Mouse (Mus musculus) kidney, postnatal 0 days (tissue): ENCODE results near the gene Ldb3. TPM values are rescaled to one million over a fixed set of nuclear protein-coding genes. Genes with fewer than 3 reads are reported as not detected.
A peak's percentile ranks its signal among the peaks of the same experiment; 100 is the strongest.

Experiments
- ATAC-seq: fragments of 200-750 bp; cut with Nextera tagmentation; replicated peaks from 2 replicates; pipeline ENCODE4 v1.8.0; 2017; ENCODE audit warnings: low read depth, moderate number of reproducible peaks, moderate TSS enrichment, moderate library complexity; ENCODE audit not compliant: low FRiP score
- DNase-seq: peaks from one replicate; pipeline ENCODE4 v3.0.0-alpha.2; 2016; ENCODE audit warnings: low spot score
- H3K27ac ChIP-seq: fragments of 300-500 bp; sonication (generic); 2 replicates; pipeline ENCODE4 v1.5.1; 2014; ENCODE audit warnings: mild to moderate bottlenecking
- H3K27me3 ChIP-seq: fragments of 300-500 bp; sonication (generic); 2 replicates; pipeline ENCODE4 v1.6.1; 2014; ENCODE audit warnings: low read length, mixed read lengths; ENCODE audit not compliant: insufficient read depth
- H3K36me3 ChIP-seq: fragments of 300-500 bp; sonication (generic); 2 replicates; pipeline ENCODE4 v1.6.1; 2014; ENCODE audit warnings: low read length, mixed read lengths; ENCODE audit not compliant: insufficient read depth
- H3K4me1 ChIP-seq: fragments of 300-500 bp; sonication (generic); replicated peaks from 2 replicates; pipeline ENCODE4 v1.6.1; 2014; ENCODE audit warnings: antibody characterized with exemption, low read length, mixed read lengths; ENCODE audit not compliant: insufficient read depth
- H3K4me2 ChIP-seq: fragments of 300-500 bp; sonication (generic); 2 replicates; pipeline ENCODE4 v1.6.1; 2014; ENCODE audit warnings: mild to moderate bottlenecking, low read length, moderate library complexity, mixed read lengths
- H3K4me3 ChIP-seq: fragments of 300-500 bp; sonication (generic); replicated peaks from 2 replicates; pipeline ENCODE4 v1.5.1; 2014; ENCODE audit warnings: low read depth, low read length
- H3K9ac ChIP-seq: fragments of 300-500 bp; sonication (generic); 2 replicates; pipeline ENCODE4 v1.6.1; 2014; ENCODE audit warnings: low read depth, low read length
- H3K9me3 ChIP-seq: fragments of 300-500 bp; sonication (generic); replicated peaks from 2 replicates; pipeline ENCODE4 v1.6.1; 2016; ENCODE audit warnings: low read length, inconsistent platforms, mixed read lengths
- CTCF ChIP-seq: IDR thresholded peaks from 2 replicates; pipeline ENCODE4 v1.5.1; 2016; ENCODE audit warnings: antibody characterized with exemption, low read depth, mild to moderate bottlenecking, moderate library complexity
- whole genome bisulfite sequencing: fragments of 180-500 bp; shearing (Covaris S2); extraction: QIAGEN DNeasy Blood & Tissue Kit; methylation state at CpG from one replicate; pipeline ENCODE4 v1.1.7; 2014; 5-methylcytosine and 5-hydroxymethylcytosine counted together
- polyA plus RNA-seq: library from polyadenylated mRNA; unstranded; fragments of >200 nt; fragmentation: Nextera tagmentation; extraction: Ambion mirVana; gene quantifications from 2 replicates; pipeline ENCODE4 v1.2.1, GENCODE M21; 2015

Ldb3 gene
- polyA plus RNA-seq, 1 experiment from 2014 or later, result 0.50 TPM

GRCm38 (mm10) chr14:34570903-34571302, 17.6 kb downstream of the Ldb3 start:
- 82% methylated on average over 4 of the region's 4 CpGs for WGBS
- no peak for ATAC-seq

DNA sequence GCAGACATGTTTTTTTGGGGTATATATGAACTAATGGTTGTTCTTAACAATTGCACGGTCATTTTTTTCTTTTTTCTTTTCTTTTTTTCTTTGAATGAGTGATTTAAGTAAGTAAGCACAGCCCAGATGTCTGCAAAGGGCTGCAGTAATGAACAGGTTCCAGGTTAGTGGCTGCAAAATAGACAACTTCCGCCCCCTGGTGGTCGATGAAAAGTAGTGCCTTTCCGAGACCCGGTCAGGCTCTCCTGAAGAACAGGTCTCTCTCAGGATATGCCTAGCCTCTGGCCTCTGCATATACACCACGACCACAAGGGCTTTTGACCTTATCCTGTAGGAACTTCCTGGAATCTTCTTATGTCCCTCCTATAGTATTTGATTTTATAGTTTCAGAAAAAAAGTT, 18.2 kb downstream of the Ldb3 start:
- DNase-seq (peak; percentile 81), ATAC-seq (peak; percentile 58)
- Histone ChIP-seq H3K9ac (no peak overlapping the region), H3K4me2 (peak overlapping the region; percentile 61), H3K27me3 (no peaks in the 10 kb centered on the region), H3K4me1 (0 out of 2 replicates have a peak, but pooled peaks cover 5% of the 10 kb centered on the region), H3K9me3 (no peaks in the 10 kb centered on the region), H3K27ac (no peak overlapping the region), H3K4me3 (no peak overlapping the region), H3K36me3 (no peaks in the 10 kb centered on the region)
- WGBS, result 1% methylated on average over 6 of the region's 6 CpGs
- TF ChIP-seq CTCF, result peak; percentile 88

More at GRCm38 (mm10) chr14:34570903-34571302, 17.6 kb downstream of the Ldb3 start:
- Histone ChIP-seq H3K4me2 (no peak overlapping the region), H3K4me3 (no peak overlapping the region), H3K27me3 (no peaks in the 10 kb centered on the region), H3K36me3 (no peaks in the 10 kb centered on the region), H3K4me1 (0 out of 2 replicates have a peak, but pooled peaks cover 4% of the 10 kb centered on the region), H3K9ac (no peak overlapping the region), H3K9me3 (no peaks in the 10 kb centered on the region), H3K27ac (no peak overlapping the region)
- no peak for TF ChIP-seq CTCF
- no peak for DNase-seq

DNA sequence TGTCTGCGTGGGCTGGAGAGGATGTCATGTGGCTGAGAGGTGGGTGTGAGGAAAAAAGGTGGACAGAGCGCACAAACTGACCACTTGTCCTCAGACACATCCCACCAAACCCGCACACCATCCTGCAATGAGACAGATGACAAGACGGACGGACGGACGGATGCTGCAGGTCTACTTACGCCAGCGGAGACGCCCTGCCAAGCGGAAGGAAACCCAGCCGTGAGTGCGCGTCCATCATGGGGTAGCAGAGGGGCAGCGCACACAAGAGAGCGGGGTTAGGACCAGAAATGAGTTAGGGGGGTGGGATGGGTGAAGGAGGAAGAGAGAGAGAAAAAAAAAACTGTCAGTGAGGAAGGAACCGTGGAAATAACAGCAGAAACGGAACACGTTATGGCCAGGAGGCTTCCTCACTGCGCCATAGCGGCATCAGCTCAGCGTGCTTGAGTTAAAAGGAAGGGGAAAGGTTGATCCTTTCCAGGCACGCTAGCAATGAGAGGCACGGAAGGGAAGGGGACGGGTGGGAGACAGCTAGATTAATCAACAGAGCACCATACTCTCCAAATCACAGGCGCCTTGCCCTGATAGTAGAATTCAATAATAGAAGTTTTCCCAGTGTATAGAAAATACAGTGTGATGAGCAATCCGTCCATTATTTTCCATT, 18.8 kb downstream of the Ldb3 start:
- no peak for TF ChIP-seq CTCF
- Histone ChIP-seq H3K4me3 (peak overlapping the region; percentile 22), H3K4me1 (0 out of 2 replicates have a peak, but pooled peaks cover 5% of the 10 kb centered on the region), H3K9ac (0 out of 2 replicates have a peak overlapping the region, but pooled peaks have one; percentile 18), H3K27ac (no peak overlapping the region), H3K4me2 (peak overlapping the region; percentile 61), H3K36me3 (no peaks in the 10 kb centered on the region), H3K9me3 (no peaks in the 10 kb centered on the region), H3K27me3 (no peaks in the 10 kb centered on the region)
- ATAC-seq, result no peak
- DNase-seq, result no peak
- 37% methylated on average over 27 of the region's 27 CpGs for WGBS

- WGBS, result 67% methylated on average over 4 of the region's 4 CpGs
- H3K4me1 ChIP-seq, result 0 out of 2 replicates have a peak, but pooled peaks cover 5% of the 10 kb centered on the region
Observed at GRCm38 (mm10) chr14:34568626-34569025, 19.9 kb downstream of the Ldb3 start.

DNA sequence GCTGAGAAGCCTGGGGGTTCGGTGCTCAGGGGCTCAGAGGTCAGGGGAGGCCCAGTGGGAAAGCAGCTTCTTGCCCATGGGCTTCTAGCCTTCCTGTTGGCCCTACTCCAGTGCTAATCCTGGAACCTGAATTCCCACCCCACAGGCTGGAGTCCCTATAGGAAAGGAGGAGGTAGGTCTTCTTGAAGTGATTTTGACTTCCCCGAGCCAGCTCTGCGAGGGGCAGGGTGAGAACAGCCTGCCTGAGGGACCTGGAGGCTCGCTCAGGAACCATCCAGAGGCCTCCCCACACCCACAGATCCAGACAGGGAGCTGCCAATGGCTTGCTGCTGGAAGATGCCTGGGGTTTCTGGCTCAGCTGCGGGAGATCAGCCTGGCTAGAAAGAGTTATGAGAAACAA, 20.8 kb downstream of the Ldb3 start:
- H3K27ac ChIP-seq, result no peak overlapping the region
- 47% methylated on average over 5 of the region's 5 CpGs for WGBS
- no peak for ATAC-seq

More at GRCm38 (mm10) chr14:34568626-34569025, 19.9 kb downstream of the Ldb3 start:
- Histone ChIP-seq H3K9me3 (no peaks in the 10 kb centered on the region), H3K27me3 (no peaks in the 10 kb centered on the region), H3K9ac (no peak overlapping the region), H3K4me2 (no peak overlapping the region), H3K27ac (no peak overlapping the region), H3K36me3 (no peaks in the 10 kb centered on the region), H3K4me3 (no peak overlapping the region)
- ATAC-seq (no peak), DNase-seq (no peak)
- TF ChIP-seq CTCF, result no peak

GRCm38 (mm10) chr14:34566530-34566929, 22.0 kb downstream of the Ldb3 start:
- DNase-seq (no peak), ATAC-seq (no peak)
- H3K27ac ChIP-seq, result no peak overlapping the region
- H3K36me3 ChIP-seq, result no peaks in the 10 kb centered on the region
- H3K4me3 ChIP-seq, result no peak overlapping the region
- no peak for TF ChIP-seq CTCF
- H3K27me3 ChIP-seq, result no peaks in the 10 kb centered on the region
- H3K9me3 ChIP-seq, result no peaks in the 10 kb centered on the region
- H3K4me2 ChIP-seq, result no peak overlapping the region
- 94% methylated on average over 7 of the region's 7 CpGs for WGBS
- 0 out of 2 replicates have a peak, but pooled peaks cover 5% of the 10 kb centered on the region for H3K4me1 ChIP-seq
- no peak overlapping the region for H3K9ac ChIP-seq

More for the DNA sequence above, 20.8 kb downstream of the Ldb3 start:
- Histone ChIP-seq H3K4me1 (0 out of 2 replicates have a peak, but pooled peaks cover 5% of the 10 kb centered on the region), H3K27me3 (no peaks in the 10 kb centered on the region), H3K9me3 (no peaks in the 10 kb centered on the region), H3K4me3 (no peak overlapping the region), H3K4me2 (no peak overlapping the region), H3K36me3 (no peaks in the 10 kb centered on the region), H3K9ac (no peak overlapping the region)
- DNase-seq, result no peak
- no peak for TF ChIP-seq CTCF
